ENCODE assay signal across 34 mouse cellular contexts in the genomic region with DNA sequence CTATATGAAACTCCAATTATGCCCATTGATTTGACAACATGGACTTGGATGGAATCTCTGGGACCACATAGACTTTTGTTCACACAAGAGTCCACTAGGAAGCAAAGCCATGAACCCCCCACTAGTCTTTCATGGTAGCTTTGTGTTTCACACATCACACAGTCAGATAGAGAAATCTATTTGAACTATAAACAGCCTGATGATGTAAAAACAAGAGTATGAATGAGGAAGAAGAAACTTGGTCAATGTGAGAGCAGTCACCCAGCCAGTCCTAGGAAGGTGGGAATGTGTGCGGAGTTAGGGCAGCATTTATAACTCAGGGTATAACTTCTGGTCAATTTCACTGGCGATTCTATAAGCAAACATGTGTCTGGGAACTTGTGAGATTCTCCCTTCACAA.
"Had no signal": no experiment of that assay in that cellular context is flagged by ENCODE, and none has a peak within 500 bp of the region (broad histone marks: within the 10 kb centered on the region; RNA-seq: fewer than 3 reads in every experiment).

No protein-coding gene starts in this region.

- H3K4me1 ChIP-seq: heart, embryonic 10.5 days; heart, embryonic 12.5 days; heart, embryonic 13.5 days; heart, embryonic 15.5 days; hindbrain, embryonic 13.5 days; hindbrain, embryonic 15.5 days; intestine, embryonic 15.5 days; kidney, embryonic 15.5 days had no signal

- H3K36me3 ChIP-seq: heart, embryonic 10.5 days; heart, embryonic 12.5 days; heart, embryonic 13.5 days; heart, embryonic 15.5 days; hindbrain, embryonic 12.5 days; hindbrain, embryonic 13.5 days; hindbrain, embryonic 15.5 days; intestine, embryonic 15.5 days; kidney, embryonic 15.5 days had no signal

- H3K27ac ChIP-seq: heart, embryonic 10.5 days; heart, embryonic 13.5 days; heart, embryonic 15.5 days; hindbrain, embryonic 12.5 days; hindbrain, embryonic 13.5 days; hindbrain, embryonic 15.5 days; hindbrain, postnatal 0 days; intestine, embryonic 15.5 days; kidney, embryonic 15.5 days; kidney, postnatal 0 days; layer of hippocampus, adult 2 months; left cerebral cortex, adult 2 months had no signal

- H3K4me3 ChIP-seq: heart, embryonic 10.5 days; heart, embryonic 12.5 days; heart, embryonic 13.5 days; heart, embryonic 15.5 days; hindbrain, embryonic 12.5 days; hindbrain, embryonic 13.5 days; hindbrain, embryonic 15.5 days; intestine, embryonic 15.5 days; kidney, embryonic 15.5 days; layer of hippocampus, adult 2 months; left cerebral cortex, adult 2 months had no signal

- H3K27me3 ChIP-seq: heart, embryonic 15.5 days; hindbrain, embryonic 12.5 days; hindbrain, embryonic 15.5 days; intestine, embryonic 15.5 days; kidney, embryonic 15.5 days had no signal

- H3K9me3 ChIP-seq: heart, embryonic 10.5 days; heart, embryonic 12.5 days; heart, embryonic 13.5 days; heart, embryonic 15.5 days; hindbrain, embryonic 12.5 days; hindbrain, embryonic 13.5 days; hindbrain, embryonic 15.5 days; intestine, embryonic 15.5 days; kidney, embryonic 15.5 days had no signal

- H3K4me2 ChIP-seq: heart, embryonic 11.5 days; heart, embryonic 12.5 days; heart, embryonic 13.5 days; heart, embryonic 15.5 days; hindbrain, embryonic 12.5 days; hindbrain, embryonic 13.5 days; hindbrain, embryonic 15.5 days; intestine, embryonic 15.5 days; kidney, embryonic 15.5 days had no signal

- H3K9ac ChIP-seq: heart, embryonic 12.5 days; heart, embryonic 13.5 days; heart, embryonic 15.5 days; hindbrain, embryonic 12.5 days; hindbrain, embryonic 13.5 days; hindbrain, embryonic 15.5 days; intestine, embryonic 15.5 days; kidney, embryonic 15.5 days had no signal

- ATAC-seq: hindbrain, embryonic 16.5 days; hindbrain, postnatal 0 days; inflammation-experienced regulatory T-cells, adult 6 months; intestine, embryonic 15.5 days; intestine, embryonic 16.5 days; intestine, postnatal 0 days had no signal

- DNase-seq: heart, postnatal 10 days; heart, postnatal 14 days; heart, postnatal 36 days; heart, postnatal 4 days; kidney, adult 11 months; kidney, adult 18-20 months; kidney, adult 2 months; kidney, adult 8-10 months; kidney, adult 9 months; kidney, postnatal 10 days; kidney, postnatal 14 days; kidney, postnatal 25 days; kidney, postnatal 36 days; kidney, postnatal 4 days; layer of hippocampus, adult 9-11 months; layer of hippocampus, postnatal 36 days had no signal
